Mouse (Mus musculus) cerebellum, adult 9-10 months (tissue): ENCODE results near the gene Tnks1bp1.

Source experiments
- DNase-seq: peaks from one replicate; pipeline ENCODE4 v3.0.0; 2022

Tnks1bp1 gene

GRCm38 (mm10) chr2:85095906-85096305 lies 48.1 kb downstream of the Tnks1bp1 start:
- no peak for DNase-seq

GRCm38 (mm10) chr2:85098014-85098413 lies 50.2 kb downstream of the Tnks1bp1 start:
- DNase-seq: no peak

GRCm38 (mm10) chr2:85098824-85099511 lies 51.1 kb downstream of the Tnks1bp1 start:
- no peak for DNase-seq

GRCm38 (mm10) chr2:85103201-85103600 lies 55.4 kb downstream of the Tnks1bp1 start:
- DNase-seq: no peak

- DNase-seq: no peak
Observed at GRCm38 (mm10) chr2:85105426-85106013, 57.7 kb downstream of the Tnks1bp1 start.

GRCm38 (mm10) chr2:85106068-85106790 lies 58.4 kb downstream of the Tnks1bp1 start:
- DNase-seq: no peak

GRCm38 (mm10) chr2:85106941-85107340 lies 59.1 kb downstream of the Tnks1bp1 start:
- DNase-seq: no peak

- no peak for DNase-seq
Observed at GRCm38 (mm10) chr2:85110288-85110875, 62.6 kb downstream of the Tnks1bp1 start.
